Mouse (Mus musculus): Measurements from ENCODE around the gene Rtn4. TPM values are rescaled to one million over a fixed set of nuclear protein-coding genes. Genes with fewer than 3 reads are reported as not detected.
A peak's percentile ranks its signal among the peaks of the same experiment; 100 is the strongest.

Gene Rtn4
- polyA plus RNA-seq, 1 experiment from 2014 or later: 32.3 TPM

- H3K36me3 ChIP-seq (ENCODE audit: control insufficient read depth, insufficient read depth, low read length): no peaks in the 10 kb centered on the region
- H3K9me3 ChIP-seq (ENCODE audit: control insufficient read depth, low read length): no peaks in the 10 kb centered on the region
- no peak for ATAC-seq
- no peaks in the 10 kb centered on the region for H3K27me3 ChIP-seq (replicated peaks; ENCODE audit: control insufficient read depth, insufficient read depth, low read length)
- no peak overlapping the region for H3K27ac ChIP-seq (ENCODE audit: low read length)
- no peak overlapping the region for H3K4me2 ChIP-seq (ENCODE audit: low read depth, low read length)
- WGBS: 86% methylated on average over 4 of the region's 4 CpGs
- H3K4me3 ChIP-seq (ENCODE audit: low read length): no peak overlapping the region
- H3K9ac ChIP-seq (ENCODE audit: low read depth, low read length): no peak overlapping the region
- H3K4me1 ChIP-seq (ENCODE audit: control insufficient read depth, insufficient read depth, low read length): no peaks in the 10 kb centered on the region
Observed at GRCm38 (mm10) chr11:29676718-29677117, 16.0 kb upstream of the Rtn4 start.

- Histone ChIP-seq H3K4me1 (ENCODE audit: control insufficient read depth, insufficient read depth, low read length) (no peaks in the 10 kb centered on the region), H3K4me2 (ENCODE audit: low read depth, low read length) (no peak overlapping the region), H3K27me3 (replicated peaks; ENCODE audit: control insufficient read depth, insufficient read depth, low read length) (no peaks in the 10 kb centered on the region), H3K9me3 (ENCODE audit: control insufficient read depth, low read length) (no peaks in the 10 kb centered on the region), H3K36me3 (ENCODE audit: control insufficient read depth, insufficient read depth, low read length) (no peaks in the 10 kb centered on the region), H3K4me3 (ENCODE audit: low read length) (no peak overlapping the region), H3K27ac (ENCODE audit: low read length) (no peak overlapping the region), H3K9ac (ENCODE audit: low read depth, low read length) (no peak overlapping the region)
- ATAC-seq: no peak
- WGBS: 84% methylated on average over 3 of the region's 3 CpGs
Observed at GRCm38 (mm10) chr11:29679942-29680341, 12.8 kb upstream of the Rtn4 start.

- no peak overlapping the region for H3K4me3 ChIP-seq (ENCODE audit: low read length)
- H3K9me3 ChIP-seq (ENCODE audit: control insufficient read depth, low read length): no peaks in the 10 kb centered on the region
- ATAC-seq: no peak
- H3K27ac ChIP-seq (ENCODE audit: low read length): no peak overlapping the region
- no peaks in the 10 kb centered on the region for H3K36me3 ChIP-seq (ENCODE audit: control insufficient read depth, insufficient read depth, low read length)
- H3K4me2 ChIP-seq (ENCODE audit: low read depth, low read length): no peak overlapping the region
- 78% methylated on average over 3 of the region's 3 CpGs for WGBS
- no peaks in the 10 kb centered on the region for H3K27me3 ChIP-seq (replicated peaks; ENCODE audit: control insufficient read depth, insufficient read depth, low read length)
- H3K4me1 ChIP-seq (ENCODE audit: control insufficient read depth, insufficient read depth, low read length): no peaks in the 10 kb centered on the region
- no peak overlapping the region for H3K9ac ChIP-seq (ENCODE audit: low read depth, low read length)
Observed at GRCm38 (mm10) chr11:29680771-29681170, 12.0 kb upstream of the Rtn4 start.

GRCm38 (mm10) chr11:29684272-29684671, 8.5 kb upstream of the Rtn4 start:
- H3K27ac ChIP-seq (ENCODE audit: low read length): no peak overlapping the region

GRCm38 (mm10) chr11:29686176-29686575, 6.6 kb upstream of the Rtn4 start:
- Histone ChIP-seq H3K27ac (ENCODE audit: low read length) (no peak overlapping the region), H3K9ac (ENCODE audit: low read depth, low read length) (no peak overlapping the region), H3K27me3 (replicated peaks; ENCODE audit: control insufficient read depth, insufficient read depth, low read length) (no peaks in the 10 kb centered on the region), H3K9me3 (ENCODE audit: control insufficient read depth, low read length) (no peaks in the 10 kb centered on the region), H3K4me3 (ENCODE audit: low read length) (no peak overlapping the region), H3K36me3 (ENCODE audit: control insufficient read depth, insufficient read depth, low read length) (no peaks in the 10 kb centered on the region), H3K4me1 (ENCODE audit: control insufficient read depth, insufficient read depth, low read length) (no peaks in the 10 kb centered on the region), H3K4me2 (ENCODE audit: low read depth, low read length) (no peak overlapping the region)
- WGBS: 88% methylated on average over 2 of the region's 2 CpGs
- ATAC-seq: no peak

More at GRCm38 (mm10) chr11:29684272-29684671, 8.5 kb upstream of the Rtn4 start:
- no peak for ATAC-seq
- no peak overlapping the region for H3K4me2 ChIP-seq (ENCODE audit: low read depth, low read length)
- H3K36me3 ChIP-seq (ENCODE audit: control insufficient read depth, insufficient read depth, low read length): no peaks in the 10 kb centered on the region
- no peak overlapping the region for H3K9ac ChIP-seq (ENCODE audit: low read depth, low read length)
- no peak overlapping the region for H3K4me3 ChIP-seq (ENCODE audit: low read length)
- WGBS: 83% methylated on average over 2 of the region's 2 CpGs
- H3K27me3 ChIP-seq (replicated peaks; ENCODE audit: control insufficient read depth, insufficient read depth, low read length): no peaks in the 10 kb centered on the region
- H3K4me1 ChIP-seq (ENCODE audit: control insufficient read depth, insufficient read depth, low read length): no peaks in the 10 kb centered on the region
- H3K9me3 ChIP-seq (ENCODE audit: control insufficient read depth, low read length): no peaks in the 10 kb centered on the region

- H3K27me3 ChIP-seq (replicated peaks; ENCODE audit: control insufficient read depth, insufficient read depth, low read length): no peaks in the 10 kb centered on the region
- H3K27ac ChIP-seq (ENCODE audit: low read length): no peak overlapping the region
- no peak overlapping the region for H3K4me3 ChIP-seq (ENCODE audit: low read length)
- no peaks in the 10 kb centered on the region for H3K9me3 ChIP-seq (ENCODE audit: control insufficient read depth, low read length)
- no peak for ATAC-seq
- WGBS: 87% methylated on average over 1 of the region's 1 CpGs
- no peak overlapping the region for H3K9ac ChIP-seq (ENCODE audit: low read depth, low read length)
- no peaks in the 10 kb centered on the region for H3K4me1 ChIP-seq (ENCODE audit: control insufficient read depth, insufficient read depth, low read length)
- no peaks in the 10 kb centered on the region for H3K36me3 ChIP-seq (ENCODE audit: control insufficient read depth, insufficient read depth, low read length)
- no peak overlapping the region for H3K4me2 ChIP-seq (ENCODE audit: low read depth, low read length)
Observed at GRCm38 (mm10) chr11:29691556-29691955, 1.2 kb upstream of the Rtn4 start.

GRCm38 (mm10) chr11:29692111-29692682, 550 bp upstream of the Rtn4 start:
- Histone ChIP-seq H3K27ac (ENCODE audit: low read length) (peak overlapping the region; percentile 52; the same call in 1 of the 2 replicates), H3K36me3 (ENCODE audit: control insufficient read depth, insufficient read depth, low read length) (no peaks in the 10 kb centered on the region), H3K9me3 (ENCODE audit: control insufficient read depth, low read length) (no peaks in the 10 kb centered on the region), H3K4me2 (ENCODE audit: low read depth, low read length) (peak overlapping the region; percentile 28; the same call in 1 of the 2 replicates), H3K4me3 (ENCODE audit: low read length) (peak overlapping the region; percentile 9), H3K9ac (ENCODE audit: low read depth, low read length) (no peak overlapping the region), H3K4me1 (ENCODE audit: control insufficient read depth, insufficient read depth, low read length) (no peaks in the 10 kb centered on the region; the same call in 1 of the 2 replicates), H3K27me3 (replicated peaks; ENCODE audit: control insufficient read depth, insufficient read depth, low read length) (no peaks in the 10 kb centered on the region)
- 16% methylated on average over 12 of the region's 12 CpGs for WGBS
- no peak for ATAC-seq

- peak overlapping the region; percentile 98 for H3K27ac ChIP-seq (ENCODE audit: low read length)
- no peaks in the 10 kb centered on the region for H3K36me3 ChIP-seq (ENCODE audit: control insufficient read depth, insufficient read depth, low read length)
- peak; percentile 77 for ATAC-seq
- H3K9me3 ChIP-seq (ENCODE audit: control insufficient read depth, low read length): no peaks in the 10 kb centered on the region
- WGBS: under 1% methylated on average over 51 of the region's 53 CpGs
- peak overlapping the region; percentile 93 for H3K4me3 ChIP-seq (ENCODE audit: low read length)
- peak overlapping the region; percentile 97 for H3K9ac ChIP-seq (ENCODE audit: low read depth, low read length)
- H3K4me1 ChIP-seq (ENCODE audit: control insufficient read depth, insufficient read depth, low read length): no peaks in the 10 kb centered on the region; the same call in 1 of the 2 replicates
- no peaks in the 10 kb centered on the region for H3K27me3 ChIP-seq (replicated peaks; ENCODE audit: control insufficient read depth, insufficient read depth, low read length)
- peak overlapping the region; percentile 49 for H3K4me2 ChIP-seq (ENCODE audit: low read depth, low read length)
Observed at GRCm38 (mm10) chr11:29693576-29694410, 1.0 kb downstream of the Rtn4 start.

GRCm38 (mm10) chr11:29694754-29695153, 2.0 kb downstream of the Rtn4 start:
- ATAC-seq: no peak

More at GRCm38 (mm10) chr11:29694754-29695153, 2.0 kb downstream of the Rtn4 start:
- Histone ChIP-seq H3K4me3 (ENCODE audit: low read length) (no peak overlapping the region), H3K27me3 (replicated peaks; ENCODE audit: control insufficient read depth, insufficient read depth, low read length) (no peaks in the 10 kb centered on the region), H3K4me1 (ENCODE audit: control insufficient read depth, insufficient read depth, low read length) (no peaks in the 10 kb centered on the region; the same call in 1 of the 2 replicates), H3K4me2 (ENCODE audit: low read depth, low read length) (no peak overlapping the region), H3K9me3 (ENCODE audit: control insufficient read depth, low read length) (no peaks in the 10 kb centered on the region), H3K9ac (ENCODE audit: low read depth, low read length) (no peak overlapping the region), H3K36me3 (ENCODE audit: control insufficient read depth, insufficient read depth, low read length) (no peaks in the 10 kb centered on the region), H3K27ac (ENCODE audit: low read length) (no peak overlapping the region)
